Comparison of ENCODE assay signal across 13 mouse cellular contexts in the genomic region with DNA sequence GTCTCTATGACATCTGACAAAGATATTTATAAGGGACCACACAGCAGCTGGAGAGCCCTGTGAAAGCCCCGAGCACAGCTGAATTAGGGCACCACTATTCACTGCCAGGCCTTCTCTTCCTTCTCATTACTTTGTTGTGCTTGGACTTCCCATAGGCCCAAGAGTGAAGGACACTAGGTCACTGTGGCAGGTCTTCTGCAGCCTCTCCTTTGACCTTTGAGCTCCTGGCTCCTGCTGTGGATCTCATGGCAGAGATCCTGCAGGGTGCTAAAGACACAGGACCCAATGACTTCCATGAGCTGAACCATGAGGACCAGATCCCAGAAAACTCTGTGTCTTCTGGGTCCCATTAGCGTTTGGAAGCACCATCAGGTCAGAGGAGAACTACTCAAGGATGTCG.
"Had no signal": no experiment of that assay in that cellular context is flagged by ENCODE, and none has a peak within 500 bp of the region (broad histone marks: within the 10 kb centered on the region; RNA-seq: fewer than 3 reads in every experiment).

No protein-coding gene starts in this region.

- H3K36me3 ChIP-seq: midbrain, embryonic 12.5 days; neural tube, embryonic 12.5 days; stomach, embryonic 15.5 days had no signal

- H3K27ac ChIP-seq: midbrain, embryonic 10.5 days; midbrain, embryonic 12.5 days; neural tube, embryonic 12.5 days; stomach, embryonic 15.5 days; stomach, postnatal 0 days had no signal

- H3K27me3 ChIP-seq: neural tube, embryonic 12.5 days; stomach, embryonic 15.5 days had no signal

- H3K9me3 ChIP-seq: midbrain, embryonic 10.5 days; midbrain, embryonic 12.5 days; neural tube, embryonic 12.5 days; stomach, embryonic 15.5 days had no signal

- DNase-seq: lung, adult 18-20 months; lung, embryonic 14.5 days; lung, postnatal 10 days; midbrain, embryonic 14.5 days; right cerebral cortex, postnatal 14 days; thymus, adult 2 months; thymus, postnatal 25 days; thymus, postnatal 4 days had no signal

- H3K4me1 ChIP-seq: stomach, embryonic 15.5 days had no signal

- H3K4me2 ChIP-seq: lung, embryonic 14.5 days; midbrain, embryonic 12.5 days; neural tube, embryonic 12.5 days; stomach, embryonic 15.5 days had no signal

- H3K4me3 ChIP-seq: midbrain, embryonic 10.5 days; midbrain, embryonic 12.5 days; neural tube, embryonic 12.5 days; stomach, embryonic 15.5 days had no signal
